Mouse (Mus musculus) testis, adult 2 months (tissue): ENCODE data around the gene Txndc5. TPM values are rescaled to one million over a fixed set of nuclear protein-coding genes. Genes with fewer than 3 reads are reported as not detected.

Experiments used
- H3K27ac ChIP-seq: fragments of 200-500 bp; 2 replicates; pipeline ENCODE4 v1.5.1; 2012; ENCODE audit warnings: low read depth, low read length; ENCODE audit not compliant: control insufficient read depth, insufficient read depth
- H3K27me3 ChIP-seq: fragments of 200-500 bp; 2 replicates; pipeline ENCODE4 v1.6.1; 2012; ENCODE audit warnings: mild to moderate bottlenecking, low read length, moderate library complexity; ENCODE audit not compliant: control insufficient read depth, insufficient read depth
- H3K36me3 ChIP-seq: fragments of 200-500 bp; 2 replicates; pipeline ENCODE4 v1.6.1; 2012; ENCODE audit warnings: mild to moderate bottlenecking, low read length; ENCODE audit not compliant: control insufficient read depth, insufficient read depth
- H3K4me1 ChIP-seq: fragments of 200-500 bp; 2 replicates; pipeline ENCODE4 v1.6.1; 2012; ENCODE audit warnings: low read length; ENCODE audit not compliant: control insufficient read depth, insufficient read depth
- H3K4me3 ChIP-seq: fragments of 200-500 bp; 2 replicates; pipeline ENCODE4 v1.5.1; 2012; ENCODE audit warnings: low read depth, mild to moderate bottlenecking, low read length, moderate library complexity, mixed read lengths; ENCODE audit not compliant: control insufficient read depth
- CTCF ChIP-seq: fragments of 200-500 bp; IDR thresholded peaks from 2 replicates; pipeline ENCODE4 v1.5.1; 2012; ENCODE audit warnings: low read depth, mild to moderate bottlenecking, inconsistent platforms, low read length, moderate library complexity; ENCODE audit not compliant: control insufficient read depth, insufficient read depth, insufficient replicate concordance
- POLR2A ChIP-seq: fragments of 200-500 bp; IDR thresholded peaks from 2 replicates; pipeline ENCODE4 v1.6.1; 2012; ENCODE audit warnings: low read depth, mild to moderate bottlenecking, inconsistent platforms, low read length, moderate library complexity; ENCODE audit not compliant: control insufficient read depth
- polyA plus RNA-seq: library from polyadenylated mRNA; depleted of rRNA; stranded (reverse); fragments of >200 nt; gene quantifications from 2 replicates; pipeline ENCODE4 v1.2.3, GENCODE M21; 2012

Txndc5 gene
- polyA plus RNA-seq, 1 experiment, result 15.8 TPM

DNA sequence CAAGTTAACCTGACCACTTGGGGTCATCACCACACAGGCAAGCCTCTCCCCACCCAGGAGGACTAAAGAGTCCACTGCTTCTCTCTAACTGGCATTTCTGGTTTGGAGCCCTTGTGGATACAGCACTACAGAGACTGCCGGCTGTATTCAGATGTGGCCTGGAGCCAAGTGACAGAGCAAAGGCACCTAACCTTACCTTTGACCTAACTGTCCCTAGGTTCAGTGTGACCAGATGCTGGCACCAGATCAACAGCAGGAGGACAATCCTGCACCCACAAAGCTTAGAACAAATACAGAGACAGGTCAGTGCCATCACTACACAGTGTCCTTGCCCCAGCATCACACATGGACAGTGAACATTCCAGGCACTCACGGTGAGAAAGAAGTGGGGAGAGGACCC lies 2.5 kb downstream of the Txndc5 start:
- no peaks in the 10 kb centered on the region for H3K36me3 ChIP-seq
- no peaks in the 10 kb centered on the region for H3K27me3 ChIP-seq
- H3K4me1 ChIP-seq, result peaks cover 8% of the 10 kb centered on the region
- no peak for TF ChIP-seq POLR2A
- TF ChIP-seq CTCF, result no peak
- no peak overlapping the region for H3K4me3 ChIP-seq
- no peak overlapping the region for H3K27ac ChIP-seq

DNA sequence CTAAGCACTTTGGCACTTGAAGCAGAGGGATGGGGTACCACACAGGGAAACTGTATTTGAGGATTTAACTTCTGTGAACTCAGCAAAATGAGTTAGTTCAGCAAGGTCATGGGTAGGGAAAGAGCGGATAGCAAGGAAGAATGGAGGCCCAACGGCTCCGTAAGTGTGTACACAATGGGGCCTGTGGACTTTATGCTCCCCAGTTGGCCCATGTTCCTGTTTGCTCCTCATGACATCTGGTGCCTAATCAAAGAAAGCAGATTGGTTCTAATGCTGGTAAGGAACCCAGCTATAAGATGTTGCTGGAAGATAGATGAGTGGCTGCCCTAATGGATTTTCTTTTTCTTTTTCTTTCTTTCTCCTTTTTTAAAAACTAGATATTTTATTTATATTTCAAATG lies 3.4 kb downstream of the Txndc5 start:
- Histone ChIP-seq H3K4me3 (no peak overlapping the region), H3K4me1 (peaks cover 8% of the 10 kb centered on the region), H3K27me3 (no peaks in the 10 kb centered on the region), H3K36me3 (no peaks in the 10 kb centered on the region), H3K27ac (no peak overlapping the region)
- no peak for TF ChIP-seq CTCF
- TF ChIP-seq POLR2A, result no peak

DNA sequence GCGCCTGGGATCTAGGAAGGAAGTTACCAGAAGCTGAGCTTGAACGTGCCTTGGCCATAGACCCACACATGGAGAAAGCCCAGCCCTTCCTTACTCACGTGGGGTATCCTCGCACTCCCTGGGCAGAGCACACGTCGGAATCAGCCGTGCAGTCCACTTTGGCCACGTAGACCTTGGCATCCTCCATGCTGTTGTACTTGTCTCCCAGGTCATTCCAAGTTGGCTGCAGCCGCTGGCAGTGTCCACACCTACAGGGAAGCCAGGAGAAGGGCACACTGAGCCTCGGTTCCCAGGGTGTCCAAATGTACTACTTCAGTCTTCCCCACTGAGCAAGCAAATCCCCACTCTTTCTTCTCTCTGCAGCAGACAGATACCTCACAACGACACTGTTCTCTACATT lies 5.4 kb downstream of the Txndc5 start:
- Histone ChIP-seq H3K27ac (no peak overlapping the region), H3K36me3 (no peaks in the 10 kb centered on the region), H3K27me3 (no peaks in the 10 kb centered on the region), H3K4me1 (peaks cover 6% of the 10 kb centered on the region), H3K4me3 (no peak overlapping the region)
- TF ChIP-seq POLR2A, result no peak
- TF ChIP-seq CTCF, result no peak

DNA sequence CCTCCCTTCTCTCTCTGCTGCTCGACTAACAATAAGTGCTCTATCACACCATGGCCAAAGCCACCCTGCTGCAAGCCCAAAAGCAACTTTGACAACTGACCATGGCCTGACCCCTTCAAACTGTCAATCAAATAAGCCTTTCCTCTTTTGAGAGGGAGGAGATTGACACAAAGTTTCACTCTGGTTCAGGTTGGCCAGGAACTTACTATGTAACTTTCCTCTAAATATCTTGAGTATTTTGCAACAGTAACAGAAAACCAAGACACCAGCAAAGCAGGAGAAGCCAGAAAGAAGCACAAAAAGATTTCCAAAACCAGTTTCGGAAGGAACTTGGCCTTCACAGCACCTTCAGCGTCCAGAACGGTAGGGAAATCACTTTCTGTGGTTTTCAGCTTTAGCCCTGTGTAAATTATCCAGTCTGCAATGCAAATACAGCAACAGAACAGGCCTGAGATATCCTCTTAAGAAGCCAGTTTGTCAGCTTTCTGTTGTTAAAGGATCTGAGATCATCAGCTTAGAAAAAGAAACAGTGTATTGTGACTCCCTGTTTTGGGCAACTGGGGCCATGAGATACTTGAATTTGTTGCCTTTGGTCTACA lies 6.5 kb downstream of the Txndc5 start:
- Histone ChIP-seq H3K27ac (no peak overlapping the region), H3K27me3 (no peaks in the 10 kb centered on the region), H3K4me1 (no peaks in the 10 kb centered on the region), H3K4me3 (no peak overlapping the region), H3K36me3 (no peaks in the 10 kb centered on the region)
- no peak for TF ChIP-seq POLR2A
- TF ChIP-seq CTCF, result no peak

DNA sequence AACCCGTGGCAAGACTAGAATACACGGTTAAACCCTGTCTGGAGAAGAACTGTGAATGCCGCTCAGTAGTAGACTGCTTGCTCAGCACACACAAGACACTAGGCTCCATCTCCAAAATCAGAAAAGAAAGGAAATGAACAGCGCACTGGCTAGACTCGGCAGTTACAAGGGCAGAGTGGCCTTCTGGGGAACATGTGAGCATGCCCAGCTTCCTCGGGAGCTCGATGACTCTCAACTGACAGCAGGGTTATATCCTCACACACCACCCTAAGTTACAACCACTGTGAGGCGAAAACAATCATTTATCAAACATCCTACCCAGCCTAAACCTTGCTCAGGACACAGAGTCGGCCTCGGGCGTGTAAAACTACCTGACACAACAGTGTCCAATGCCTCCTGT lies 8.3 kb downstream of the Txndc5 start:
- Histone ChIP-seq H3K36me3 (no peaks in the 10 kb centered on the region), H3K4me3 (no peak overlapping the region), H3K4me1 (no peaks in the 10 kb centered on the region), H3K27me3 (no peaks in the 10 kb centered on the region), H3K27ac (no peak overlapping the region)
- TF ChIP-seq CTCF (no peak), POLR2A (no peak)

DNA sequence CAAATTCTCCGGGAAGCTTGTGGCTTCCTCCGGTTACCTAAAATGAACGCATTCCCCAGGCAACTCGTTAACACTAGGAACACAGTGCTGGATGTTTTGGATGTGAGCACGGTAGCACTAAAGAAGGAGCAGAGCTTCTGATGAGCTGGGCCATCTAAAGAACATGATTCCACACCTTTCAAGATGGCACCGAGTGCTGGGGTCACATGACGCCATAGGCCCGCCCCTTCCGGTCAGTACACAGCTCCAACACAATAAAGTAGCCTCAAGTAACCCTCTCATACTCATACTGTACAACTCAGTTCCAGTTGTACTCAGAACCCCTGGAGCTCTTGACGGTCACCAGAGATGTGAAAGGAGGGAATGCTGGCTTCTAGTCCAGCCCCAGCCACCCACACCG lies 12.0 kb downstream of the Txndc5 start:
- H3K4me1 ChIP-seq, result no peaks in the 10 kb centered on the region
- H3K4me3 ChIP-seq, result no peak overlapping the region
- H3K27me3 ChIP-seq, result no peaks in the 10 kb centered on the region
- TF ChIP-seq POLR2A (no peak), CTCF (no peak)
- no peaks in the 10 kb centered on the region for H3K36me3 ChIP-seq
- no peak overlapping the region for H3K27ac ChIP-seq

DNA sequence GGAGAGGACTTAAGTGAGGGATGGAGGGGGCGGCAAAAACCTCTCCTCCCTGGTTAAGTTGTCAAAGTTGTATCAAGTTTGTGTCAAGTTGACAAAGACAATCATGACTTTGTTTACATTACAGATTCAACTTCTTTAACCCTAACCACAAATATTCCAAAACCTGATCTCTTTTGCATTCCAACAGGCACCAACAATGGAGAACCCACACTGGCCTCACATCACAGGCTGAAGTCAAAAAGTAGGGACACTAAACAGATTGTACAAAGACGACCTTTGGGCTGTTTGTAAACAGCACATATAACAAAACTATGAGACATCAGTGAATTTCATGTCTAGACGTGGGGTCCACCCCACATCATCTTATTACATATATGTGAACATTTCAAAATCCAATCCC lies 12.8 kb downstream of the Txndc5 start:
- Histone ChIP-seq H3K27ac (no peak overlapping the region), H3K4me1 (no peaks in the 10 kb centered on the region), H3K36me3 (no peaks in the 10 kb centered on the region), H3K27me3 (no peaks in the 10 kb centered on the region), H3K4me3 (no peak overlapping the region)
- TF ChIP-seq CTCF, result no peak

DNA sequence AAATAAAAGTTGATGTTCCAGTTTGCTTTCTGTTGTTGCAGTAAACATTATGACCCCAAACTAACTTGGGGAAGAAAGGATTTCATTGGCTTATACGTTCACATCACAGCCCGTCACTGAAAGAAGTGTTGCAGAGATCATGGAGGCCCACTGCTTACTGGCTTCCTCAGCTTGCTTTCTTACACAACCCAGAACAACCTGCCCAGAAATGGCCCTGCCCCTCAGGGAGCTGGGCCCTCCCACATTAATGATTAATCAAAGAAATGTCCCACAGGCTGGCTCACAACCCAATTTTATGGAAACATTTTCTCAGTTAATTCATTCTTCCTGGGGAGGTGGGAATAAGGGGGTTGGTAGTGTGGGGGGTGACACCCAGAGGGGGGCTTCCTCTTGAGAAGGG lies 13.2 kb downstream of the Txndc5 start:
- H3K4me3 ChIP-seq, result no peak overlapping the region
- no peak for TF ChIP-seq POLR2A
- no peak for TF ChIP-seq CTCF
- H3K36me3 ChIP-seq, result no peaks in the 10 kb centered on the region
- no peaks in the 10 kb centered on the region for H3K4me1 ChIP-seq
- no peak overlapping the region for H3K27ac ChIP-seq
- H3K27me3 ChIP-seq, result no peaks in the 10 kb centered on the region
